Mouse (Mus musculus): ENCODE data around the gene Sipa1l1. TPM values are rescaled to one million over a fixed set of nuclear protein-coding genes. Genes with fewer than 3 reads are reported as not detected.
"Not testable (repeated sequence)": the region's sequence is repeated elsewhere in the genome, so short reads cannot be mapped to it uniquely, and the experiment has no call there.

Sipa1l1 gene
- polyA plus RNA-seq, 1 experiment from 2014 or later, result 3.7 TPM

DNA sequence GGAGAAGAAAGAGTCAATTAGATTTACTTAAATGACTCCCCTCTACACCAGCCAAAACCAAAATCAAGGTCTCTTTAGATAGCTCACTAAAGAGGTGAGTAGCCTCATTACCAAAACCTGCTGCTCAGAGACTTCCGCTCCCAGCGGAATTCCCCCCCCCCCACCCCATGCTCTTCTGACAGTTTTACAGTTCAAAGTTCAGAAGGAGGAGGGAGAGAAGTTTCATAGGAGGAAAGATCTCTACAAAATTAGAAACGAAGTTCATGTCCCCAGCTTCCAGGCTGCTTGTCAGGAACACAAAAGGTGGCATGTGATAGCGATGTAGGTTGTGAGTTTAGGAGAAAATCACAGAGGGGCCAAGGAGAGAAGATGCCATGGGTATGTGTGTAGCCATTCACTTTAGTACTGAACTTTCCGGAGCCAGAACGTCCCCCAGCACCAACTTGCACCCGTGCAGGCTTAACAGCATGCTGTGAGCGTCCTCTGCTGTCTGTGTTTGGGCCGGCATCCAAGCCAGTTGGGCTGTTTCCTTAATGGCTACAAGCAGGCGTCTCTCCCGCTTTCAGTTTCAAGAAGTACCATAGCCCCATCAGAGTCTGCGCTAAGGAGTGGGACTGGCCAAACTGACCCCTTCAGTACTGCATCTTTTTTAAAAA, 300.7 kb downstream of the Sipa1l1 start:
- H3K4me3 ChIP-seq (replicated peaks), result peak overlapping the region; percentile 49
- WGBS (ENCODE audit: insufficient replicate concordance), result 7% methylated on average over 12 of the region's 12 CpGs
- no peak overlapping the region for H3K9ac ChIP-seq
- no peaks in the 10 kb centered on the region for H3K36me3 ChIP-seq (replicated peaks)
- H3K4me2 ChIP-seq, result peak overlapping the region; percentile 66
- no peaks in the 10 kb centered on the region for H3K27me3 ChIP-seq
- no peak overlapping the region for H3K27ac ChIP-seq (replicated peaks)
- no peaks in the 10 kb centered on the region for H3K9me3 ChIP-seq (replicated peaks)
- peaks cover 8% of the 10 kb centered on the region; the same call in 1 of the 2 replicates for H3K4me1 ChIP-seq (replicated peaks)
- ATAC-seq (ENCODE audit: insufficient read depth), result peak; percentile 54

DNA sequence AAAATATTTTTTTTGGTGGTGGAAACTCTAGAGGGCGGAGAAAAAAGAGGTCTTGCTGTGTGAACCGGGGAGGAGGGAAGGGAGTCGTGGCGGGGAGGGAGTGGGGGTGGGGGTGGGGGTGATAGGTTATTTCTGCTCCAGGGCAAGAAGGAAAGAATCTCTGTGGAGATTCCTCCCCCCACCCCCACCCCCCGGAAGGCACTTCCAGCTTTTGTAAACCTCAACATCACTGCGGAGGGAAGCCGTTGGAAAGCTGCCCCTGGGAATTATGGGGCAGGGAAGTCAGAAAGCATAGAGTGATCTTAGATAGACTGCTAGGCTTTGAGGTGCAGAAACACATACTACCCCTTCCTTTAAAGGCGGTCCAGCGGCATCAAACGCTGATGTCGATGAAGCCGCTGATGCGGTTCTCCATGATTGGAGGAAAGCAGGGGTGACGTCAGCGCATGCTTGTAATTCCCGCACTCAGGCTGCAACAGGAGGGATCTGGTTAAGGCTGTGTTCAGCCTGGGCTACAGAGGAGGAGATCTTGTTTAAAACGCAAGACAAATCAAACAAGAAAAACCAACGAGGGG, 301.3 kb downstream of the Sipa1l1 start:
- no peak for ATAC-seq (ENCODE audit: insufficient read depth)
- peak overlapping the region; percentile 66 for H3K4me2 ChIP-seq
- WGBS (ENCODE audit: insufficient replicate concordance), result 9% methylated on average over 18 of the region's 18 CpGs
- peak overlapping the region; percentile 49 for H3K4me3 ChIP-seq (replicated peaks)
- no peak overlapping the region for H3K27ac ChIP-seq (replicated peaks)
- peaks cover 8% of the 10 kb centered on the region; the same call in 1 of the 2 replicates for H3K4me1 ChIP-seq (replicated peaks)
- no peak overlapping the region for H3K9ac ChIP-seq
- H3K36me3 ChIP-seq (replicated peaks), result no peaks in the 10 kb centered on the region
- H3K9me3 ChIP-seq (replicated peaks), result no peaks in the 10 kb centered on the region
- H3K27me3 ChIP-seq, result no peaks in the 10 kb centered on the region

DNA sequence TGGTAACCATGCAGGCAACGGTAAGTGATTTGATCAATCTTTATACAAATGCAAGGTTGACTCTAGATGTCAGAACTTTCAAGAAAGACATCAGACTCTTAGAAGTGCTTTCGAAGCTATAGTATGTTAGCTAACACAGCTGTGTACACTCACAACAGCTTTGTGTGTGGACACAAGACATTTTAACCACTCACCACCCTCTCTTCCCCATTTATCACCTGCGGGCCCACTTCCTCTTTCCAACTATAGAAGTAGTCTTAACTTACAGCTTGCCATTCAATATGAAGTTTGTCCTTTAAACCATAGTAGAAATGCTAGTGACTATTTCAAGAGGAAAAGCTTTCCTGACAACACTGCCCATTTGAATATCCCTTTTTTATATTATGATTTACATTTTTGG, 303.7 kb downstream of the Sipa1l1 start:
- no peaks in the 10 kb centered on the region for H3K9me3 ChIP-seq (replicated peaks)
- ATAC-seq (ENCODE audit: insufficient read depth), result no peak
- no peaks in the 10 kb centered on the region for H3K36me3 ChIP-seq (replicated peaks)
- no peak overlapping the region for H3K4me2 ChIP-seq
- H3K4me1 ChIP-seq (replicated peaks), result peaks cover 14% of the 10 kb centered on the region; the same call in 1 of the 2 replicates
- H3K27ac ChIP-seq (replicated peaks), result no peak overlapping the region
- H3K9ac ChIP-seq, result no peak overlapping the region
- 50% methylated on average over 3 of the region's 3 CpGs for WGBS (ENCODE audit: insufficient replicate concordance)
- H3K4me3 ChIP-seq (replicated peaks), result no peak overlapping the region
- no peaks in the 10 kb centered on the region; the same call in 1 of the 2 replicates for H3K27me3 ChIP-seq

DNA sequence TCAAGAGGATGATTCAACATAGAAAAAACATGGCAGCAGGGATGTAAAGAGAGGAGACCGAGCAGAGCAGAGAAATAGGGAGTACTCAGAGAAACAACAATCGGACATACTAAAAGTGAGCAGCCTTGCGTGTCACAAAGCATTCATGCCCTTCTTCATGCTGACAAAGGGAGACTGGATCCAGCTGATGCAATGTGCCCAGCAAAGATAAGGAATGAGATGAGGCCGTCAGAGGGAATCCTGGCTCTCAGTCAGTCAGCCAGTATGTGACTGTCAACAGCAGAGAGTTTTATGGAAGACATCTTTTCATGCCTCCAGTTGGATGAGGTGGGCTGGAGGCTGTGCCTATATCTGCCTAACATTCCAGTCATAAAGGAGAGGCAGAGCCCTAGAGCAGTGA, 304.1 kb downstream of the Sipa1l1 start:
- H3K4me1 ChIP-seq (replicated peaks), result peaks cover 17% of the 10 kb centered on the region; the same call in 1 of the 2 replicates
- 38% methylated on average over 4 of the region's 4 CpGs for WGBS (ENCODE audit: insufficient replicate concordance)
- no peak overlapping the region for H3K4me3 ChIP-seq (replicated peaks)
- no peaks in the 10 kb centered on the region for H3K9me3 ChIP-seq (replicated peaks)
- no peak for ATAC-seq (ENCODE audit: insufficient read depth)
- no peak overlapping the region for H3K4me2 ChIP-seq
- H3K27me3 ChIP-seq, result no peaks in the 10 kb centered on the region; the same call in 1 of the 2 replicates
- H3K9ac ChIP-seq, result no peak overlapping the region
- no peak overlapping the region for H3K27ac ChIP-seq (replicated peaks)
- no peaks in the 10 kb centered on the region for H3K36me3 ChIP-seq (replicated peaks)

DNA sequence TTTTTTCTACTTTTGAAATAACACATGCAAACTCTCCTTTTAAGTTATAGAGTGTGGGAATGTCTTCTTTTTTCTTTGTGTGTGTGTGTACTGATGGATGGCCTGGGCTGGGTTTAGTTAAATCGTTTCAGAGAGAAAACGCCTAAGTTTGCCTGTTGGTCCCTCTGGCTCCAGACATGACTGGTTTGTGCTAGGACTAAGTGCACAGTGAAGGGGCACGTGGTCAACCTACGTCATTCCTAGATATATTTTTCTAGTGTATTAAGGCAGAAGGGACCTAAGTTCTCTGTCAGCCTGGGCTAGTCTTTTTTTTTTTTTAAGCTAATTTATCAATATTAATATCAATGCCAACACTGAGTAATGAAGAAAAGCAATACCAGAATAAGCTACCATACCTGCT, 305.3 kb downstream of the Sipa1l1 start:
- no peaks in the 10 kb centered on the region for H3K36me3 ChIP-seq (replicated peaks)
- peaks cover 17% of the 10 kb centered on the region; the same call in 1 of the 2 replicates for H3K4me1 ChIP-seq (replicated peaks)
- H3K27me3 ChIP-seq, result no peaks in the 10 kb centered on the region; the same call in 1 of the 2 replicates
- ATAC-seq (ENCODE audit: insufficient read depth), result no peak
- H3K9ac ChIP-seq, result no peak overlapping the region
- no peak overlapping the region for H3K4me3 ChIP-seq (replicated peaks)
- no peak overlapping the region for H3K27ac ChIP-seq (replicated peaks)
- H3K4me2 ChIP-seq, result no peak overlapping the region
- 73% methylated on average over 4 of the region's 4 CpGs for WGBS (ENCODE audit: insufficient replicate concordance)
- no peaks in the 10 kb centered on the region for H3K9me3 ChIP-seq (replicated peaks)

DNA sequence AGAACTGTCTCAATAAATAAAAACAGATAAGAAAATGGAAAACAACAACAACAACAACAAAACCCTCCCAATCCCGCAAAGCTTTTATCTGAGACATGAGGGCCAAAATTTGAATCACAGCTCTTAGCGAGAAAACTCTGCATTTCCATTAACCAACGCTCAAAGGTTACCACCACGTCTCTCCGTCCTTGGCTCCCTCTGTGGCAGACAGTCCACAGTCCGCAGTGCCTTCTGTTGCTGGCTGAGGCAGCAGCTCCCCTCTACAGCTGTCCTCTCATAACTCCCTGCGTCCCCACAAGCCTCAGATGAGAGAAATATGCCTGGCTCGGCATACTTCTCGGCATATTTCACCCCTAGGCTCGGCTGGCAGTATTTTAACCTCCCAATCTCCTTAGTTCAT, 306.9 kb downstream of the Sipa1l1 start:
- Histone ChIP-seq H3K4me2 (no peak overlapping the region), H3K4me1 (replicated peaks) (peaks cover 12% of the 10 kb centered on the region; the same call in 1 of the 2 replicates), H3K27ac (replicated peaks) (no peak overlapping the region), H3K36me3 (replicated peaks) (no peaks in the 10 kb centered on the region), H3K27me3 (no peaks in the 10 kb centered on the region; the same call in 1 of the 2 replicates), H3K9me3 (replicated peaks) (no peaks in the 10 kb centered on the region), H3K9ac (no peak overlapping the region), H3K4me3 (replicated peaks) (no peak overlapping the region)
- no peak for ATAC-seq (ENCODE audit: insufficient read depth)
- 60% methylated on average over 10 of the region's 10 CpGs for WGBS (ENCODE audit: insufficient replicate concordance)

DNA sequence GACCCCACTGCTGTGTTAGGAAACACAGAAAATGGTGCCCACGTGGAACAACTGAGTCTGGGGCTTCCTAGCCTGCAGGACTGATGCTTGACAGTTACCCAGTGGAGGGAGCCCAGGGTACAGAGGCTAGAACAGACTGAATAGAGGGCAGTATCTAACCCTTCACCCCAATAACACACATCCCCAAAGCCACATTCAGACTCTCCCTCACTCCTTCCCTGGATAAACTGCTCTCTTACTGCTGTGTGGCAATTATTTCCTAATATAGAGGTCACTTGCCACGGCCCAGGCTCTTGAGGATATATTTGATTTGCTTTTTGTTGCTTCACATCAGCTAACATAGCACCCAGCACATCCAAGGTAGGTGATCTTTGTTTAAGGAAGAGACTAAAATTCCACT, 307.5 kb downstream of the Sipa1l1 start:
- no peak overlapping the region for H3K4me3 ChIP-seq (replicated peaks)
- H3K36me3 ChIP-seq (replicated peaks), result no peaks in the 10 kb centered on the region
- ATAC-seq (ENCODE audit: insufficient read depth), result peak; percentile 40; the same call in 1 of the 2 replicates
- 29% methylated on average over 2 of the region's 2 CpGs for WGBS (ENCODE audit: insufficient replicate concordance)
- H3K9ac ChIP-seq, result no peak overlapping the region
- no peak overlapping the region for H3K27ac ChIP-seq (replicated peaks)
- H3K9me3 ChIP-seq (replicated peaks), result no peaks in the 10 kb centered on the region
- H3K4me1 ChIP-seq (replicated peaks), result peaks cover 12% of the 10 kb centered on the region; the same call in 1 of the 2 replicates
- H3K4me2 ChIP-seq, result no peak overlapping the region
- H3K27me3 ChIP-seq, result no peaks in the 10 kb centered on the region; the same call in 1 of the 2 replicates

DNA sequence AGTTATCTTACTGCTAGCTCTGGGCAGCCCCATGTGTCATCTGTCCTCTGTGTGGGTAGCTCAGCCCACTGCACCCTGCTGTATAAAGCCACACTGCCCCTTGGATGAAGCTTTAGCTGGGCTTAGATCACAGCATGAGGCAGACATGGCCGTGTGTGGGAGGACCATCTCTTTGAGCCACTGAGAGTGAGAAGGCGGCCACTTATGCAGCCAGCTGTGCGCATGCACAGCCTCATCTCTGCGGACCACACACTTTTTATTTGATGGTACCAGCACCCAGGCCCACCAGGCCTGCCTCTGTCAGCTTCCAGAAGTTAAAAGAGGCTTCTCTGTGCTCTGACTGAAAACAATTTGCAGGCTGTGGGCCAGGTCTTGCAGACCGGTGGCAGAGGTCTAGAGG, 308.7 kb downstream of the Sipa1l1 start:
- H3K9me3 ChIP-seq (replicated peaks), result no peaks in the 10 kb centered on the region
- H3K4me3 ChIP-seq (replicated peaks), result no peak overlapping the region
- peaks cover 12% of the 10 kb centered on the region; the same call in 1 of the 2 replicates for H3K4me1 ChIP-seq (replicated peaks)
- 43% methylated on average over 5 of the region's 5 CpGs for WGBS (ENCODE audit: insufficient replicate concordance)
- no peaks in the 10 kb centered on the region for H3K36me3 ChIP-seq (replicated peaks)
- H3K27me3 ChIP-seq, result no peaks in the 10 kb centered on the region; the same call in 1 of the 2 replicates
- H3K4me2 ChIP-seq, result no peak overlapping the region
- no peak overlapping the region for H3K9ac ChIP-seq
- no peak overlapping the region for H3K27ac ChIP-seq (replicated peaks)
- no peak for ATAC-seq (ENCODE audit: insufficient read depth)

DNA sequence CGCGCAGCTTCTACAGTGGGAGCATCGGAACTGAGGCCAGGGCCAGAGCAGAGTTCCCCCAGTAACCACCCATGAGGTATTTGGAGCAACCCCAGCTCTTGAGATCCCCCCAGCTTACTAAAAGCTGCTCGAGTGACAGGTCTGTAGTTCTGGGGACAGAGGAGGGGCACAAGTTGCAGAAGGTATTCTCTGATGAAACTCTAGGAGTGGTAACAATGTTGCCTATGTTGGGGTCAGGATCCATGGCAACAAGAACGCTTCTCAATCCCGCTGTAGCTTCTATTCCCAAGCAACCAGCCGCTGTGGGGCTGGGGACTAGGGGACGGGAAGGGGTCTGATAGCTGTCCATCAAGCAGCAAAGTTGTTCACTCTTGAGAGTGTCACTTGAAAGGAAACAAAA, 309.1 kb downstream of the Sipa1l1 start:
- WGBS (ENCODE audit: insufficient replicate concordance), result 38% methylated on average over 8 of the region's 8 CpGs
- no peak for ATAC-seq (ENCODE audit: insufficient read depth)
- Histone ChIP-seq H3K9me3 (replicated peaks) (no peaks in the 10 kb centered on the region), H3K4me1 (replicated peaks) (peaks cover 12% of the 10 kb centered on the region; the same call in 1 of the 2 replicates), H3K4me3 (replicated peaks) (no peak overlapping the region), H3K27me3 (no peaks in the 10 kb centered on the region; the same call in 1 of the 2 replicates), H3K36me3 (replicated peaks) (no peaks in the 10 kb centered on the region), H3K4me2 (no peak overlapping the region), H3K9ac (no peak overlapping the region), H3K27ac (replicated peaks) (no peak overlapping the region)

DNA sequence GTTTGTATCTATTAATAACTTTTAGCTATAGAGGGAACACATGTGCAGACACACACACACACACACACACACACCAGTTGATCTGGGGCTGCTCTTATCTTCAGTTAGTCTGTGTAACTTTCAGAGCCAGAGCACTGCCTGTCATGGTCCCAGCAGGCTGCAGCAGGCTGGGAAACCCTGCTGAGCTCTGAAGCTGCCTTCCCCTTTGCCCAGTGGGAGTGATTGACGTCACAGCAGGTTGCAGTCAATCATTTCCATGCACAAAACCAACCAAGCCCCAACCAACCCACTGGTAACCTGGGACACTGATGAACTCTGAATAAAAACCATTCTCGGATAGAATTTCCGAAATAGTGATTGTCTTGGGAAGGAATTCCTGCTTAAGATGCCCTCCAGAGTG, 310.3 kb downstream of the Sipa1l1 start:
- Histone ChIP-seq H3K9me3 (replicated peaks) (no peaks in the 10 kb centered on the region), H3K27me3 (no peaks in the 10 kb centered on the region; the same call in 1 of the 2 replicates), H3K9ac (no peak overlapping the region), H3K27ac (replicated peaks) (no peak overlapping the region), H3K4me2 (no peak overlapping the region), H3K4me1 (replicated peaks) (peaks cover 9% of the 10 kb centered on the region; the same call in 1 of the 2 replicates), H3K4me3 (replicated peaks) (no peak overlapping the region), H3K36me3 (replicated peaks) (no peaks in the 10 kb centered on the region)
- 47% methylated on average over 3 of the region's 3 CpGs for WGBS (ENCODE audit: insufficient replicate concordance)
- no peak for ATAC-seq (ENCODE audit: insufficient read depth)

DNA sequence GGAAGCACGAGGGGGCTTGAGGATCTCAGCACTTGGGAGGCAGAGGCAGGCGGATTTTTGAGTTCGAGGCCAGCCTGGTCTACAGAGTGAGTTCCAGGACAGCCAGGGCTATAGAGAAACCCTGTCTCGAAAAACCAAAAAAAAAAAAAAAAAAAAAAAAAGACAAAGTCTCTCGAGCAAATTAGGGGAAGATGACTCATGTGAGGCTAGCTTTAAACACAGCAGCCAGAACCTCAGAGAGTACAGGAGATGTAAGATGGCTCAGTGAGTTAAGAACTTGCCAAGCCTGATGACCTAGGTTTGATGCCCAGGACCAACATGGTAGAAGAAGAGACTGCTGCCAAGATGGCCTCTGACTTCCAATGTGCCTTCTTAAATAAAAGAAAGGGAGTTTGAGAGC, 311.3 kb downstream of the Sipa1l1 start:
- not testable (repeated sequence) for H3K36me3 ChIP-seq (replicated peaks); H3K9me3 ChIP-seq (replicated peaks); ATAC-seq (ENCODE audit: insufficient read depth); H3K4me3 ChIP-seq (replicated peaks); H3K27ac ChIP-seq (replicated peaks); H3K27me3 ChIP-seq; H3K4me1 ChIP-seq (replicated peaks); H3K4me2 ChIP-seq; H3K9ac ChIP-seq
- WGBS (ENCODE audit: insufficient replicate concordance), result 33% methylated on average over 5 of the region's 5 CpGs
